Mouse (Mus musculus): ENCODE results near the gene Ccdc88a.

The Ccdc88a gene

DNA sequence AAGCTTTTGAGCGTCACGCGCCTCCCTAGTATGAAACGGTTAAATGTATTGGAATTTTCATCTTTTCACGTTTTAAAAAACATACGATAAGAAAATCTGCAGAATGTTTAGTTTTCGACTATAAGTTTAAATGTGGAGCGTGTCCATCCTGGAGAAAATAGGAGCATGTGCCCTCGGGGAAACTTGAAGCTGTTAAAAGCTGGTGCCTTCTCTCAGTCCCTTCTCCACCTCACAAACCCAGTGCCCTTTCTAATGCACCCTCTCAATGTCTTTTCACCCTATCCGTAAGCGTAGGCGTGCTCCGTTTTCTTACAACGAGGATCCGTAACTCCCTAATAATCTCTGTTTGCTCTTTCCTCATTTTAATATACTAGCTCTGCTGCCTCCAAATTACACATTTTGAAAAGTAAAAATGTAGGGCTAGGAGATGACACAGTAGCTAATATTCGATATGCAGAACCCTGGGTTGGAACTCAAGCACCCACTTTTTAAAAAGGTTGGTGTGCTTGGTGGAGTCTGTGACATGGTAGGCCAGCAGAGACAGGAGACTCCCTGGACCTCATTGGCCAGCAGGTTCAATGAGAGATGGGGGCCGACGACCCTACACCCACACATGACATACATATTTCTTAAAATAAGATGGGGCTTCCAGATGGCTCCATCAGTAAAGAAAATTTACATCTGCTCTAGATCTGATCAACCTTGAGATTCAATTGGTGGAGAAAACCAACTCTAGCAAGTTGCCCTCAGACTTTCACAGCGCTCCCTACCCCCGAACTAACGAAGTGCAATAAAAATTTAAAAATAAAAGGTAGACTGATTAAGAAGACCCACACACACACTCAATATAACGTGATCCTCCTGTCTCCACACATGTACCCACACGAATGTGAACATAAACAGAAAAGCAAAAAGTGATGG lies 175.3 kb downstream of the Ccdc88a start:
- DNase-seq (ENCODE audit: low spot score), result no peak

DNA sequence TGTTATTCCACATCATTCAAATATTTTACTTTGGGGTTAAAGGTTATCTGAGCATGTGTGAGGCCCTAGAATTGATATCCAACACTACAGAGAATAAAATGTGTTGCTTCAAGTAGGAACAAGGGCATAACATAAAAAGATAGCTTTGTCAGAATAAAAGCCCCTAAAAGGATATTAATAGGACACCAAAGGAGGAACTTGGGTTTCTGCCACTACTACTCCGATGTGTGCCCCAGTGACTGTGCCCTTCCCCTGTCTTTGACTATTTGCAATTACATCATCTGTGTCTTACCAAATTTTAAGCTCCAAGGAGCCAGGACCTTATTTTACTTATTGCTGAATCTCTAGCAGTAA lies 175.9 kb downstream of the Ccdc88a start:
- DNase-seq (ENCODE audit: low spot score), result no peak
